Mouse (Mus musculus) yolk sac, embryonic 10.5 days (tissue): Measurements from ENCODE around the gene Igfbp4.

Experiments used
- DNase-seq: peaks from one replicate; pipeline ENCODE4 v3.0.0-alpha.2; 2017; ENCODE audit warnings: low spot score

Igfbp4 gene

DNA sequence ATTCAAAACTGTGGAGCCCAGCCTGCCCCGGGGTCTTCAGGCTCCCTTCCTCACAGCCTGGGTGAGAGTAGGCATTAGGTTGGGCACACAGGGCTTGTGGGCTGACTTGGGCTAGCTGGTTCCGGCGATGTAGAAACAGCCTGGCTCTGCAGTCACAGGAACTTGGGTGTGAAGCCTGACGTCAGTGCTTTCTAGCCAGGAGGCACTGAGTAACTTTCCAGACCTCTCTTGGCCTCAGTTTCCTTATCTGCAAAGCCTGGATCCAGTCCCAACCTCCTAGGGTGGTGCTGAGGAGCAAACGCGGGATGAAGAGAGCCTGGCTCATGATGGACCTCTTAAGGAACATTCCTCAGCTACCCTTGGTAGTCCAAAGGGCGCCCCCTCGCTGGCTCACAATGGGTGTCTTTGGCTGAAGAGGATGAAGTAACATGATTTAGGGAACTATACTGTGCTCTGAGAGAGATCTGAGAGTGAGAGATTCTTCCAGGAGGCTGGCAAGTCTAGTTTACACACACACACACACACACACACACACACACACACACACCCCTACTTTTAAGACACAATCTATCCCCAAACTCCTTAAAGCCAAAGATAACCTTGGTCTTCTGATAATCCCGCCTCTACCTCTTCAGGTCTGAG lies 40.0 kb downstream of the Igfbp4 start:
- DNase-seq, result no peak

DNA sequence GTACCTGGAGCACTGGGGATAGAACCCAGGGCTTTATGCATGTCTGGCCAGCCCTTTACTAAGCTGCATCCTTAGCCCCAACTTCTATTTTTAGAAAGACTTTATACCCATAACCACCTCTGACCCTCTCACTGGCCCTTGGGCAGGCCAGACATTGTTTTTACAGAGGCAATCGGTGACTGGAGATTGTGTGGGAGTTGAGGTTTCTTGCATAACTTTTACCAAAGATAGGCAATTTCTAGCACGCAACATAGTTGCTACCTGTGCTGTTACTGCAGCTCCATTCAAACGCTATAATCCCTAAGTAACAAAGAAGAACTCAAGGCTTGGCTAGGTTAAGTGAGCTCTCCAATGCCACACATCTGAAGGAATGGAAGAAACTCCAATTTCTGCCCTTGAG lies 40.5 kb downstream of the Igfbp4 start:
- DNase-seq, result no peak

DNA sequence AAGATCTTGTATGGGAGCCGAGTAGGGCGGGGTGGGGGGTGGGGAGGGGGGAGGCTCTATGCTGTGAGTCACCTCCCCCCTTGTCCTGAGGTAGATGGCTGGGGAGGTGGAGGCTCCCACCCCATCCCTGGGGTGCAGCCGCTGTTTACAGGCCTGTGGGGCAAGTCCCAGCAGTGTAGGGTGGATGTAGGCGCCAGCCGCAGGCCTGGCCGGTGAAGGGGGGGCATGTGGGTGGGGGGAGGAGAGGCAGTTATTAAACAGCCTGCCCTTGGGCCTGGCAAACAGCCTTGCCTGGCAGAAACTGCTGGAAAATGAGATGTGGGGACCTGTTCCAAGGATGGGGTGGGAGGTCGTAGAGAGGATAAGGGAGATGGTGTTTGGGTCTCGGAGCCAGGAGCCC lies 41.1 kb downstream of the Igfbp4 start:
- DNase-seq, result no peak

DNA sequence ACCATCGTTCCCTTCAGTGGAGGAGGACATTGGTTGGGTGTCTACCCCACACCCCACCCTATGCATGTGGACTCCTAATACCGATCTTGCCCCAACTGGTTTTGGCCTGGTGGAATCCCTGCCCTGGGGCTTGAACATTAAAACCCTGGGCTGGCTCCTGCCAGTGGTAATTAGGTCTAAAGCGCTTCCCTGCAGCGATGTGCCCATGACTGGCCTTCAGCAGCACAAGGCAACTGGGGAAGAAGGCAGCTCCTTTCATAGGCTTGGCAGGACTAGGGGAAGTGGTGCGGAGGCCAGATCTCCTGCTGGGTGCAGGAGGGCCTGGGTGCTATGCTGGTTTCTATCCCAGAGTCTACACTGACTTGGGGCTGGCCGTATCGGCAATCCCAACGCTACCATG lies 42.5 kb downstream of the Igfbp4 start:
- DNase-seq, result no peak

DNA sequence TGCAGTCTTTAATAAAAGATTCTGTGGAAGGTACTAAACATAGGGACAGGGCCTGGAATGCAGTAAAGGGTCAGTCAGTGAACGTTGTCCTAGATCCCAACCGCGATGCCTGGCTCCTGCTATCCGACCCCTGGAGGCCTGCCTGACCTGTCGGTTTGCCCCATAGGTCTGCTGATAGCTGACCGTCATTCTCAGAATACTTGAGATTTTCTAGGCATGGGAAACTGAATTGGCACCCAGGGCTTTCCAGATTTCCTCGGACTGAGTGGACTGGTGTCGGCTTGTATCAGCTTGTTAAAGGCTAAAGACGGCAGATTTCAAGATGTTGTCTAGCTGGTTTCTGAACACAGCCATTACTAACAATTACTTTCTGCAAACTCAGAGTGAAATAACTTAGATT lies 43.3 kb downstream of the Igfbp4 start:
- DNase-seq, result no peak

DNA sequence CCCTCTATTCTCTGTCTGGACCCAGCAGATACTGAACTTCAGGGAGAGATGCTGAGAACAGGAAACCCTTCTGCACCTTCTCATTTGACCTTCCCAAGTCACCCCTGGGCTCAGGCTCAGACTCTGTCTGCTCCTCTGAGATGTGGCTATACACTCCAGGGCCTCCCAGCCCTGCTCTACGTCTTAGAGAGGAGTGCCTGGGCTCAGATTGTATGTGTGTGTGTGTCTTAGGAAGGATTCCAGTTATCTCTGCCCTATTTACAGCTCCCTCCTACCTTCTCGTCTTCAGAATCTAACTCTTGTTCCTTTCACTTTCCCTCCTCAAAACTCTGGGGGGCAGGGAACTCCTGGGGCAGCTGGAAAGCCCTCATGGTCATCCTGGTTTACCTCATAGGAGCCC lies 47.4 kb downstream of the Igfbp4 start:
- no peak for DNase-seq

DNA sequence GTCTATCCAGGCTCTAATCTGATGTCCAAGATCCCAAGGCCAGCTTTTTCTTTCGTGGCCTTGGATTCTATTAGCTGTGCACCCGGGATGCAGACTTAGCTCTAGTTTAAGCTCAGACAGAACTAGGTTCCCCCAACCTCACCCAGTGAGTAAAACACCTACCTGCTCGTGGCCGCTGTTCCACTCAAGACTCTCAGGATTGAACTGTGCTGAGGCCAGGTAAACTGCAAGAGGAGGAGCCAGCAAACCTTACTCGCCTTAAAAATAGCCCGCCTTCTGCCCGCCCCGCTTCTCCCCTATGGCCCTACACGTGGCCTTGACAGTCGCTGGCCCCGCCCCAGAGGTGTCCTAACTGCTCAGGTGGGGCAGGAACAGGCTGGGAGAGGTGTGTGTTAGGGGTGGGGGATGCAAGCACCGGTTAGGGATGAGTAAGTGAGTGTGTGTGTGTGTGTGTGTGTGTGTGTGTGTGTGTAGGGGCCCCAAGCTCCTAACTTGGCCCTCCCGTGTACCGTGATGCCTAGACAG lies 48.1 kb downstream of the Igfbp4 start, which contains the start of gene Tns4:
Gene Tns4, minus strand, starts transcription at position 230 of the 525 bp plus-strand sequence.
- no peak for DNase-seq

DNA sequence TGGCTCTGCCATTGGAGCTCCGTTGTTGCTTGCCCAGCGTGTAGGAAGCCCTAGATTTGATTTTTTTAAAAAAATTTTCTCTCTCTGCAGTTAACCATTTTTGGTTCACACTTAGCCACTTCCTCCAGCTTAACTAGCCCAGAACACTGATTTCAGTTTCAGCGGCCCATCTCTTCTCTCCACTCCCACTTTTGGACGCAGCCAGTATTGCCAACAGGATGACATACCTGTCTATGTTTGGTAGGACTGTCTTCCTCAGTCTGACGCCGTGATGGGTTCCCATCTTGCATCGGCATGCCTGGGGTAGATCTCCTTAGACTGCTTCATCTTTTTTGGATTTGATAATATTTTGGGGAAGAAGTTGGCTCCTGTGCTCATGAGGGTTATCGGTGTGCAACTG lies 49.3 kb downstream of the Igfbp4 start:
- no peak for DNase-seq

DNA sequence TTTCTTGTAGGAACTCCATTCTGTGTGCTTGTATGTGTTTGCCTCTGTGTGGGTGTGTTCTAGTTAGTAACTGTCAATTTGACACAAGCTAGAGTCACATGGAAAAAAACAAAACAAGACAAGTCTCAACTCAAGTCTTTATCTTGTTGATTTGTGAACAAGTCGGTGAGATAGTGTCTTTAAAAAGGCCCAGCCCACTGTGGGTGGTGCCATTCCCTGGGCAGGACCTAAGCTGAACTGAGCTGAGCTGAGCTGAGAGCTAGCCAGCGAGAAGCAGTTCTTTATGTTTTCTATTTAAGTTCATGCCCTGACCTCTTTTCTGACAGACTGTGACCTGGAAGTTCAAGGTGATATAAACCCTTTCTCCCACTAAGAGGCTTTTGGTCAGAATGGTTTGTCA lies 50.6 kb downstream of the Igfbp4 start:
- no peak for DNase-seq

DNA sequence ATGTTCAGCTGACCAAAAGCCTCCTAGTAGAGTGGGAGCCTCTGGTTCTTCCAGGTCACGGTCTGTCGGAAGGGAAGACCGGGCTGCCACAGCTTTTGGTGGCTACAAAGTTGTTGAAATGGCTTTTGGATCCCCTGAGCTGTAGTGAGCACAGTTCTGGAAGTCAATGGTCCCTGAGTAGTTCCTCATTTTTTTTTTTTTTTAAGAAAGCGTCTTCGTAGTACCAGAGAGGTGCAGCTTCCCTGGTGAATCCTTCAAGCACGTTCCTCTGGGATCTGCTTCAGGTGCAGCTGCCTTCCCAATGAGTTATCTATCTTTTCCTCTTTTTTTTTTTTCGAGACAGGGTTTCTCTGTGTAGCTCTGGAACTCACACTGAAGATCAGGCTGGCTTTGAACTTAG lies 52.7 kb downstream of the Igfbp4 start:
- no peak for DNase-seq

DNA sequence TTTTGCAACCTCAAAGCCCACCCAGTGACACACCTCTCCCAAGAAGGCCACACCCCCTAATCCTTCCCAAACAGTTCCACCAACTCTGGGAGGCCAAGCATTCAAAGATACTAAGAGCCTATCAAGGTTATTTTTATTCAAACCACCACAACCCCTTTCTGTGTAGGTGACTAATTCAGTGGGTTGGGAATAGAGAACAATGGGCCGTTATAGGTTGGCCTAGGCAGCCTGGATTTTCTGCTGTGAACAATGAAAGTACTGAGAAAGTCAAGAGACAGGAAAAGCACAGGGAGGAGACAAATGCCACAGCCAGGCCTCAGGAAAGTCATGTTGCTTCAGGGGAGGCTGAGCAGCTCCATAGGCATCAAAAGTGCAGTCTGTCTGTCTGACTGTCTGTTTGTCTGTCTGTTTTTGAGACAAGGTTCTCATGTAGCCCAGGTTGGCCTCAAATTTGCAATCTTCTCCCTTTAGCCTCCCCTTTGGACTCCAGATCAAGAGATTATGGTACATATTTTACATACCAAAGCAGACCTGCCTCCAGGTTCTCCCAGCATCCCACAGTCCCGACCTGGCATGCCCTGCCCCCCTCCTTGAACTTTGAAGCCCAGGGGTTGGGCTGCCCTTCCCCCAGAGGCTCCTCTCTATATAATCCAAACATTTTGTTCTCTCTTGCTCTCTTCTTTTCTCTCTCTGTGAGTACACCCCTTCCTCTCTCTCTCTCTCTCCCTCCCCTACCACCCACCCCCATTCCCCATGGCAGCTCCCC lies 54.0 kb downstream of the Igfbp4 start:
- DNase-seq, result no peak

DNA sequence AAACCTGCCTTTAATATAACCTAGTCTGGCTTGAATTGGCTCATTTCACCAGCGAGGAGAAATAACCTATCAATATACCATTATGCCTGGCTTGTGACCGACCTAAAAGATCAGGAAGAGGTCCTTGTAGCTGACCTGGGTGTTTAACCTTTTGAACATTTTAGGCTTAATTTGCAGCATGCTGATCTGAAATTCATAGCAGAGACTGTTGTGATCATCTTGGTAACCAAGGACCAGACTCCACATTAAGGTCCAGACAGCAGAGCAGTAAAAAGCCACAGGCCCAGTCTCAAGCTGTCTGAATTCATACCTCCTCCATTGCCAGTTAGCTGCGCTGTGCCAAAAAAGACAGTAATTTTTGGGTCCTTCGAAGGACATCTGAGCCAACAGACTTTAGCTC lies 54.7 kb downstream of the Igfbp4 start:
- DNase-seq, result no peak

DNA sequence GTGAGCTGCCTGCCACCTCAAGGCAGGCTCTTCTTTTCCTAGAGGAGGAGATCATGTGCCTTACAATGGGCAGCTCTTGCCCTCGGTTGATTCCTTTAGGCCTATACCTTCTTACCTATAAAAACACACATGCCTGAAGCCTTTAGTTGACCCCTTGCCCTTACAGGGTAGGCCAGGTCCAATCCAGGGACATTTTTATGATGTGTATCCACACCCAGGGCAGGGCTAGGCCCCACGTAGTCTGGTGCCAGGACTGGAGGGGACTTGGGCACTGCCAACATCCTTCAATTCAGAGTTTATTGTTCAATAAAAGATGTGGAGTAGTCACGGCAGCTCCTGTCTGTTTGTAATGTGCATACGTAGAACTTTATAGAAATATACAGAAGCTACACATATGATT lies 55.4 kb downstream of the Igfbp4 start:
- DNase-seq, result no peak

DNA sequence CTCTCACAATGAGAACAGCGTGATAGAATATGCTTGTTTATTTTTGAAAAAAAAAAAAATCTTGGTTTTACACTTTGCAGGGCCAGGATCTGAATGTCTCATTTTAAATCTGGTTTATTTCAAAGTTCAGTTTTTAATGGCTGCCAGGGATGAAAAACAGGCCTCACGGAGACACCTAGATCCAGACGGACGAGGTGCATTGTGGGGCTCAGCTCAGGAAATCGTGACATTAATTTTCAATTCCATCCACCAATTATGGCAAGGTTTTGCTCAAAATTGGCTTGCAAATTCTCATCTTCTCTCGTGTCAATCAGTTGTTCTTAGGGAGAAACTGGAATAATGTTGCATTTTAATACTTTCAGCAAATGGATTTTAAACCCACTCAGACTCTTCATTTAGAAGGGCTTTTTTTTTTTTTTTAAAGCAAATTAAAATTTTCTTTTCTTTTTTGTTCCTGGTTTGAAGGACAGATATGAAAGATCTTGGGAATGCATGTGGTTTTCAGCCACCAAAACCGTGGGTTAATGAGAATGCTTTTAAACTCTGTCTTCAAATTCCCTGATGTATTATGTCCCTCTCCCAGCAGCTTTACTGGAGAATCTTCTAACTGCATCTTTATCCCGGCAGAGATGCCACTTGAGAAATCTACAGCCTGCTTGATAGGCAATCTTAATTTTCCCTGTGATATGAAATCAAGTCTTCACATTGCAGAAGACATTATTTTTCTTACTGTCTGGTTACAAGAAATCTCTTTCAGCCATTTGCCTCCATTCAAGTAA lies 56.1 kb downstream of the Igfbp4 start:
- no peak for DNase-seq

DNA sequence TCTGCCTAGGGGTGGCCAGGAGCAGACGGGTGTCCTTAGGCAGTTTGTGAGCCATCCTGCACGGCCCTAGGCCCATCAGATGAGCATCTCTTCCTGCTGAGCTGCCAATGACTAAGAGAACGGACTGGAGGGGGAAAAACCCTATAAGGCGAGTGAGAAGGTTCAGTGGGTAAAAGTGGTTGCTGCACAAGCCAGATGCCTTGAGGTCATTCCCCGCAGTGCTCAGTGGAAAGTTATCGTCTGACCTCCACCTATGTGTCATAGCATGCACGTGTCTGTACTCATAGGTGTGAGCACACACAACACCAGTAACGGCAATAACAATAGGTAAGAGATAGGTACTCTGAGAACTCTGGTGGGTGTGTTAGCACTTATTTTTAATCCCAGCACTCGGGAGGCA lies 57.9 kb downstream of the Igfbp4 start:
- DNase-seq, result no peak

DNA sequence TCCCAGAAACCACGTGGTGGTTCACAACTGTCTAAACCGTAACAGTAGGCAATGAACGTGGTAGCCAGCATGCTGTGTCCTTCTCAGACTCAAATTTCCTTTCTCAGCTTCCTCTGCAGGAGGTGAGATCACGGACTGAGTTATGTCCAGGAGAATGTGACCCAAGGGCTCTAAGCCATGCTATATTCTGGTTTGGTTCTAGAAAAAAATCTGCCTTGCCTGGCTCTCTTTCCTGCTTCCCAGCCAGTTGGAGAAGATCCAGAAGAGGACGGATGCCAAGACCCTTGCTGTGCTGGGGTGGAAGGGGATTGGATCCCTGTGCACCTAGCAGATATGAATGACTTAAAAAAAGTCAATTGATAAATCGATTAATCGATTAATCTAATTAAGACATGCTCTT lies 58.5 kb downstream of the Igfbp4 start:
- no peak for DNase-seq

DNA sequence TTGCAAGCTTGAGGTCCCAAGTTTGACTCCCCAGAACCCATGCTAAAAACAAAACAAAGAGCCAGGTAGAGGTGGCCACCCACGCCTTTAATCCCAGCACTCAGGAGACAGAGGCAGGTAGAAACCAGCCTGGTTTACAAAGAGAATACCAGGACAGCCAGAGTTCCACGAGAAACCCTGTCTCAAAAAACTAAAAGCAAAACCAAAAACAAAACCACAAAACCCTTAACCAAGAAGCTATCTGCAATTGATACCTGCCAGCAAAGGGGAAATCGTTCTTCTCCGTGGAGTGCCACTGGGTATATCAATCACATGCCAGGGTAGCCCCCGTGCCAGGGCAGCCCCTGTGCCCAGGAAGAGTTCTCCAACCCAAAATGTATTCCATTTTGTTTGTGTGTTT lies 59.2 kb downstream of the Igfbp4 start:
- DNase-seq, result no peak

DNA sequence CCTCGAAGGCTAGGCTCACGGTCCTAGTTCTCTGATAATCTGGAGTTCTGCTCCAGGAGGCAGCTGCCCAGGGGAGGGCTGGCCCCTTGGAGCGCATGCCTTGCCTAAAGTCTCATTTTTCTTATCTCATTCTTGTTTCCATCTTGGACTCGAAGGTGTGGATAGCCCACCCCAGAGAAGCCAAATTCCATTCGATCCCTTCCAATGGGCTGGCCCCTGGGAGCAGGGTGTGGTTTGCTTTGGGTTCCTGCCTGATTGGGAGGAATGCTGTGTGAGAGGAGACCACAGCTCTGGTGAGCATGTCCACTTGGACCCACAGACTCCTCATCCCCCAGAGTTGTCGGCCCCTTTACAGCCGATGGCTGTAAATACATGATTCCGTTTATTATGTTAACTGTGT lies 60.6 kb downstream of the Igfbp4 start:
- no peak for DNase-seq

DNA sequence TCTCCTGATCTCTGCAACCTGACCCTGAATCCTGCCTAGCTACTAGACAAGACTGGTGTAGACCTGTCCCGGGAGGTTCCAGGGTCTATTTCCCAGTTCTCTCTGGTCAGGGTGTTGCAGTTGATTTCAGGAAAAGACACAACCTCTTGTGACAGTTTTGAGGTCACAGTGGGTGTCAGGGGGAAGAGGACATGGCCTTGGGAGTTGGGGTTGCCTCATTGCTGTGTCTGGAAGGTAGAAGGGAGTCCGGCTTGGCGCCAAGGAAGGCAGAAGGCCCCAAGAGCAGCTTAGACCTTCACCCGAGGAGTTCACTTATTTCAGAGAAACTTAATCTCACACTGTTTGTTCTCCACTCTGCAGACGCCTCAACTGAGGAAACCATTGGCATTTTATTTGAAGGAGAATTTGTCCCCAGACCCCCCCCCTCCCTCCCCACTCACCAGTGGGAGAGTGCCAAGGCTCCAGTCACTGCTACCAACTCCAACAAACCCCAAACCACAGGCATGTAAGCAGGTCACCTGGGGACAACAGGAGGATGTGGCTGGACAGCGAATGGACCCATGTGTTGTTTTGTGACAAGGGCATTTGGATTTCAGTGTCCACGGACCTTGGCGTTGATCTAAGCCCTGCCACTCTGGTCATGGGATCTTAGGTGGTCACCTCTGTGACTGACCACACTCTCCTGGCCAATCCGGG lies 61.7 kb downstream of the Igfbp4 start:
- no peak for DNase-seq
